8 mouse cellular contexts compared by ENCODE assay signal in the genomic region with DNA sequence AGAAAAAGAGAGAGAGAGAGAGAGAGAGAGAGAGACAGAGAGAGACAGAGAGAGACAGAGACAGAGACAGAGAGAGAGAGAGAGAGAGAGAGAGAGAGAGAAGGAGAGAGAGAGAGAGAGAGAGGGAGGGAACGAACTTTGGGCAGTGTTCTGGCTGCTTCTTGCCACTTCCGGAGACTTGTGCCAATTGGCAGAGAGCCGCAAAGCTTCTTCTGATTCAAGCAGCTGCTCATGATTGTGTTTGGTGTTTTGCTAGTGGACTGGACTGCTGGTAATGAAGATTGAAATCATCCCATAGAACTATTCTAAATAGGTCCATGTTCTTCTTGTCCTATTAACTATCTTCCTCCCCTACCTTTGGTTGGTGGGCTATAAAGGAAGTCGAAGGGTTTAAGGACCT.
DNase-seq lines count a peak whose midpoint lies in the region; ATAC-seq and TF ChIP-seq lines count a peak whose summit lies in the region.
"Not testable (repeated sequence)": the region's sequence is repeated elsewhere in the genome, so short reads cannot be mapped to it uniquely, and the experiment has no call there.

No protein-coding gene starts in this region.

- not testable (repeated sequence) for H3K27ac ChIP-seq in hindbrain, postnatal 0 days

- WGBS in hindbrain, postnatal 0 days, result 78% methylated on average over 4 of the region's 4 CpGs
- WGBS in lung, adult 2 months, result 39% methylated on average over 4 of the region's 4 CpGs

- H3K4me3 ChIP-seq in hindbrain, postnatal 0 days (ENCODE audit: low read length); lung, adult 2 months (replicated peaks; ENCODE audit: extremely low read depth, low read depth, low read length): not testable (repeated sequence)

- not testable (repeated sequence) for TF ChIP-seq POLR2A in lung, adult 2 months (IDR thresholded peaks at IDR 0.05; ENCODE audit: borderline replicate concordance, extremely low read depth, low read depth, low read length)

- H3K27me3 ChIP-seq in hindbrain, postnatal 0 days (ENCODE audit: insufficient read depth, low read length), result not testable (repeated sequence)

- DNase-seq in adrenal gland, postnatal 10 days, result peak; percentile 63
- peak; percentile 56 to 85 for DNase-seq in cerebellum, postnatal 14 days
- peak; percentile 21 to 47 for DNase-seq in heart, adult 18-20 months
- DNase-seq in hindbrain, postnatal 0 days (ENCODE audit: low spot score), result peak; percentile 77
- peak; percentile 7 for DNase-seq in kidney, postnatal 14 days
- peak; percentile 52 for DNase-seq in lung, adult 2 months
- peak; percentile 67 for DNase-seq in lung, postnatal 25 days (ENCODE audit: low spot score)
- peak; percentile 2 for DNase-seq in skeletal muscle tissue, adult 2 months (ENCODE audit: low read depth, low spot score)

- H3K9me3 ChIP-seq in hindbrain, postnatal 0 days (ENCODE audit: low read length), result not testable (repeated sequence)

- H3K4me2 ChIP-seq in hindbrain, postnatal 0 days (ENCODE audit: low read depth, low read length), result not testable (repeated sequence)

- not testable (repeated sequence) for H3K9ac ChIP-seq in hindbrain, postnatal 0 days (replicated peaks; ENCODE audit: low read length)

- TF ChIP-seq CTCF in hindbrain, postnatal 0 days (IDR thresholded peaks at IDR 0.05; ENCODE audit: low read depth); lung, adult 2 months (IDR thresholded peaks at IDR 0.05; ENCODE audit: insufficient read depth, low read length): not testable (repeated sequence)

- not testable (repeated sequence) for H3K36me3 ChIP-seq in hindbrain, postnatal 0 days (ENCODE audit: insufficient read depth, low read length)

- H3K4me1 ChIP-seq in hindbrain, postnatal 0 days (ENCODE audit: insufficient read depth, low read length); lung, adult 2 months (ENCODE audit: control insufficient read depth, insufficient read depth, low read length): not testable (repeated sequence)

- ATAC-seq in hindbrain, postnatal 0 days, result not testable (repeated sequence)

Comparison
In these comparisons a context has a peak if more than half of its experiments do, and no peak if none do; other contexts are left out.
1. DNase-seq: peak in every context shown above with its lines; median percentile 77 in hindbrain, postnatal 0 days; 70 in cerebellum, postnatal 14 days; 67 in lung, postnatal 25 days; 63 in adrenal gland, postnatal 10 days; 52 in lung, adult 2 months; 34 in heart, adult 18-20 months; 7 in kidney, postnatal 14 days; 2 in skeletal muscle tissue, adult 2 months.